Mouse (Mus musculus) retina, embryonic 14.5 days (tissue): ENCODE results near the gene Igsf21.
A peak's percentile ranks its signal among the peaks of the same experiment; 100 is the strongest.

Experiments
- DNase-seq: peaks from one replicate; pipeline ENCODE4 v3.0.0-alpha.2; 2015; ENCODE audit warnings: low spot score

The Igsf21 gene

DNA sequence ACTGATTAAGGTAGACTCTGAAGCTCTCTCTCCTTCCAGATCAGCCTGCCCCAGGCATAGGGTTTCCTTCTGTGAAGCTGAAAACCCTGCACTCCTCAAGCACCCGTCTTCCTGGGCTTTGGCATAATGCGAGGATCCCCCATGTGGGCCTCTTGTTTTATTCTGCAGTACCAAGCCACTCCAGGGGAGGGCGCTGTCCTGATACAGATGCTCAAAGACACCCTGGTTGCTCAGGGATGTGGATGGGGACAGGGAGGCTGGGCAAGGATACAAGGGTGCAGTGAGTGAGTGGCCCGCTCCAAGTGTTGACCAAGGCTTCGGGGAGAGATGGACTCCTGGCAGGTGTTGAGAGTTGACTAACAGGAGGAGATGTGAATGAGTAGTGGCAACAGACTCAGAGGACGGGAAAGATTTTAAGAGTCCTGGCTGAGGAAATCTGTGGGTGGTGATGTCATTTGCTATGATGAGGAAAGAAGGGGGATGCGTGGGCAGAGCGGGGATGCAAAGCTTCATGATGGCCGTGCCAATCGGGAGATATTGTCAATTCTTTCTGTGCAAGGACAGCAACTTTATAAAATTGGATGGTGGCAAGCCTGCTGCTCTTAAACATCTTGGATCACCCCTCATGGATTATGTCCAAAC is 102.6 kb downstream of the Igsf21 start:
- no peak for DNase-seq

DNA sequence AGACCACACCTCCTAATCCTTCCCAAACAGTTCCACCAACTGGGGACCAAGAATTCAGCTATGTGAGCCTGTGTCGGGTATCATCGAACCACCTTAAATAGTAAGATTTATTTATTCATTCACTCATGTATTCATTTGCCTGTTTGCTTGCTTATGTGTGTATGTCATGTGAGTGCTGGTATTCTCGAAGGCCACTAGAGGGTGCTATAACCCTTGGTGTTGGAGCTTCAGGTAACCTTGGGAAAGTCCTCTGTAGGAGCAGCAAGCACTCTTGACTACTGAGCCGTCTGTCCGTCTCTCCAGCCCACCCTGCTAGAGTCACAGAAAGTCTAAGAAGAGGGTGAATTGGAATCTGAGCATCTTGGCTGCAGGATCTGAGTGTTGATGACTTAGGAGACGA is 103.4 kb downstream of the Igsf21 start:
- DNase-seq = no peak

DNA sequence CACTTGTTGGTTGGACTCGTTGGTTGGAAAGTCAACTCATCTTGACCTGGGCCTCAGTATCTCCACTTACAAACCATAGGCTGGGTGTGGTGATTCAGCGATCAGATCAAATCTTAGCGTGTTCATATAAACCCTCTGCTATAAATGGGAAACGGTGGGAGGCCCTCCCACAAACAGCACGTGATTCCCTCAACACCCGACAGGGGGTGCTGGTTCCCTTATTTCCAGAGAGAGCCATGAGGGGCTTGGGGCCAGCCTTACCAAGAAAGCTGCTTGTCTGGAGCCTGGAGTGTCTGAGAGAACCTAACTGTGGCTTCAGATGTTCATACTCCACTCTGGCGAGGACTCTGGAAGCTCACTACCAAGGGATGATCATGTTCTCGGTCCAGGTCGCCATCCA is 106.1 kb downstream of the Igsf21 start:
- peak; percentile 66 for DNase-seq

DNA sequence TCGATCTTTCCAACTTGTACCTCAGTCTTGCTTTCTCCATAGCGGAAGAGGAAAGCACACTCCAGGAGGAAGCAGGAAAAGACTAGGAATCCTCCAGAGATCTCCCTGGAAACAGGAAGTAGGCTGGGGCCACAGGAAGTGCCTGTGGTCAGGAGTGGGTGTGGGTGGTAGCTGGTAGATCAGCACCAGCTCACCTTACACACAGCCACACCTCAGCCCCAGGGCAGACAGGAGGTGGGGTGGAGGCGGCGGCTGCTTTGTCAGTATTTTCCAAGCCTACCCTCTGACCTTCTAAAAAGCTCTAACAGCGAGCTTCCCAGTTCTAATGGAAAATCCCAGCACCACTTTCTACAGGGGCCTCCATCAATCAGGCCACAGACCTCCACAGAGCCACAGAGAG is 107.7 kb downstream of the Igsf21 start:
- DNase-seq = no peak

DNA sequence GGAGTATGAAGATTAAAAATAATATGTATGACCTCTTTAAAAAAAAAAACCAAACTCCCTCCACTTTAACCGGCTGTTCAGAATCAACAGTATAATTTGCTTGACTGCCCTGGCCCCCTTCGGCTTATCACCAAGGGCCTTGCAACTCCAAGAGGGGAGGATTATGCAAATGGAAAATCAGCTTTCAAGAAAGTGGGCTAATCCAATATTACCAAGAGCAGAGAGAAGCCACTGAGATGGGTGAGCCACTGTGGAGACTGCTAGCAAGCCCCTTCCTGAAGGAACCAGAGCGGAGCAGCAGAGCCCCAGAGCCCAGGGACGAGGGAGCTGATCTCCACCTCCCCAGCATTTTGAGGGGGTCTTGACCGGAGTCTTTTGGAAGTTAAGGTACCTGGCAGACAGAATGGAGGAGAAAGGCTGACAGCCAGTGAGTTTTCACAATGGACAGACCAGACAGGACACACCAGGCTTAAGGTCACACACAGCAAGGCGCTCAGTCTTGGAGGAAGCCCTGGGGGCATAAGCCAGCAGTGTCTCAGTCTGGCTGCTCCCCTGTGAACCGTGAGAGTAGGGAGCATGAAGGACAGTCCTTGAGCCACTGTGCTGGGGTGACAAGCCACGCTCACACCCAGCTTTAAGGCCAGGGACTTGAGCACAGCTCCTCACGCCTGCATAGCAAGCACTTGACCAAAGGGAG is 114.8 kb downstream of the Igsf21 start:
- peak; percentile 67 for DNase-seq

DNA sequence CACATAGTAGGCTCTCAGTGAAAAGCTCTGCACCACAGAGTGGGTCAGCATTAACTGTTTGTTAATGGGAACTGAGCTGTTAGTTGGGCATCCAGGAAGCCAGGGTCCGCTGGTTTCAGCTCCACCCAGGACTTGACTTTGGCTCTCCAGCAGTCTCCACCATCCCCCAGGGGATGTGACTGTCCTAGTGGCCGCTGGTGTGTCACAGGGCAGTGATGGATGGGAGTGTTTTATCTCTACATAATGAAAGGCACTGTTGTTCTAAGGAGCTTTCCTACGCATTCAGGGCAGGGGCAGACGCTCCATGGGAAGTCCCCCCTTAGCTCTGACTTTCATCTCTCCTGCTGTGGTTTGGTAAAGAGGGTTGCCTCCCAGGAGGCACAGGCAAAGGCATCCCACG is 115.4 kb downstream of the Igsf21 start:
- DNase-seq = peak; percentile 34

DNA sequence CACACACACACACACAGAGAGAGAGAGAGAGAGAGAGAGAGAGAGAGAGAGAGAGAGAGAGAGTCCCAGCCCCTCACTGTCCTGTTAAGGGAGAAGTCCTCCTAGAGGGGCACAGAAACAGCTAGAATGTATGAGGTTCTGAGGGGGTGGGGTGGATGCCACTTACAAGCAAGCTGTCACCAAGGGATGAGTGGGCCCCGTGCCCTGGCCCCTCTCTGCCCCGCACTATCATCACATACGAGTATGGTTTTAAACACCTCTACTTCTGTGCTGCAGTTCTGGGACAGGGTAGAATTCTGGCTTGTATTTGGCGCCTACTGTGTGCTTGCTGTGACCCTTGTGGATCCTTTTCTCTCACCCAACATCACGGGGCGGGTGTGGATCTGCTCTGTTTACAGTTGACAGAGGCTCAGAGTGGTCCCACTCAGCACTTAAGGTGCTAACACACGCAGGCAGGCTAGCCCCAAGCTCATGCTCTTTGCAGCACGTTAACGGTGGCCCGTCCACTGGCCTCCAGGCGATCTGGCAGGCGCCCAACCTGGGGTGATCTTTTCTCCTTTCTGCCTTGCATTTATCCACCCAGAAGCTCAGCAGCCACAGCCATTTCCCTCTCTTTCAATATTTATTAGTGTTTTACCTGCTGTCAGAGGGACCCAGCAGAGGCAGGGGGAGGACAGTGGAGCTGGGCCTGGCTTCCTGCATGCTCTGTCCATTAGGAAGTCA is 116.9 kb downstream of the Igsf21 start:
- DNase-seq = no peak

DNA sequence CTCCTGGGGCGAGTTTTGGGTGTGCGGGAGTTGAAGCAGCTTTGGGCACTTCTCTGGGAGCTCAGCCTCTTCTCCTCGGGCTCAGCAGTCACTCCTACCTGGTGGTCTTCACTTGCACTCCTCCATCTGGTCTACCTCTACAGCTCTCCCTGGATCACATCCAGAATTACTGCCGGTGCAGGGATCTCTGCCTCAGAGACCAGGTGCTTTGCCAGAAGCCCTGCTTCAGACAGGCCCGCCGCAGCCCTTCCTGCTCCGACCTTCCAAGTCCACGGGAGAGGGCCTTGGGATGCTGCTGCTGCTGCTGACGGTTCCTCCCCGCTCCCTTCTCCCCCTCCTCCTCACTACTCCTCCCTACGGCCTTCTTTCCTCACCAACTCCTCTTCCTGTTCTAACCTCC is 118.5 kb downstream of the Igsf21 start:
- no peak for DNase-seq

DNA sequence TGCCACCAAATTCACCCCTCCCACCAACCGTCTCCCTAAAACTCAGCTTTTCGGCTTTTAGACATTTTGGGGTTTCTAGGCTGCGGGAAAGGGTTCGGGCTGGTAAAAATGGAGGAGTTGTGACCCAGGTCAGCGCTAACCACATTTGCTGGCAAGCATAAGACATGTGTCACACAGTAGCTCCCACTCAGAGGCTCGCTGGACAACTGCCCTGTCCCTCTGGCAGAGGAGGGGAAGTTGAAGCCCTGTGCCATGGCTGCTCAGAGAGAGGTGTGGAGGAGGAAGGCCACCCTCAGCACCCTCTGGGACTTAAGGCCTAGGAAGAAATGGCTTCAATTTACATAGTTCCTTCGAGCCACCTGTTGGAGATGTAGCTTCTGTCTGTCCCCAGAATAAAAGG is 120.8 kb downstream of the Igsf21 start:
- no peak for DNase-seq

DNA sequence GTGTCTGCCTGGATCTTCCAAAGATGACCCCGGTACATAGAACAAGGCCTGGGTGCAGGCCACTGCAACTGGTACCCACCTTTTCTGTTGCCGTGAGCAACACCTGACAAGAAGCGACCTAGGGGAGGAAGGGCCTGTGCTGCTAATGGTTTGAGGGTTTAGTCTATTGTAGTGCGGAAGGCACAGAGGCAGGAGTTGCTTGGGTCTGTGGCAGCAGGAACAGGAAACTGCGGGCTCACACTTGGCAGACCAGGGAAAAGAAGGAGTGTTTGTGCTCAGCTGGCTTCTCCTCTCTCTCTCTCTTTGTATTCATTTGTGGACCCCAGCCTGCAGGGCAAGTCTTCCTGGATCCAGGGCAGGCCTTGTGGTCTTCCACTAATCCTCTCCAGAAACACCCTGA is 124.0 kb downstream of the Igsf21 start:
- DNase-seq = no peak

DNA sequence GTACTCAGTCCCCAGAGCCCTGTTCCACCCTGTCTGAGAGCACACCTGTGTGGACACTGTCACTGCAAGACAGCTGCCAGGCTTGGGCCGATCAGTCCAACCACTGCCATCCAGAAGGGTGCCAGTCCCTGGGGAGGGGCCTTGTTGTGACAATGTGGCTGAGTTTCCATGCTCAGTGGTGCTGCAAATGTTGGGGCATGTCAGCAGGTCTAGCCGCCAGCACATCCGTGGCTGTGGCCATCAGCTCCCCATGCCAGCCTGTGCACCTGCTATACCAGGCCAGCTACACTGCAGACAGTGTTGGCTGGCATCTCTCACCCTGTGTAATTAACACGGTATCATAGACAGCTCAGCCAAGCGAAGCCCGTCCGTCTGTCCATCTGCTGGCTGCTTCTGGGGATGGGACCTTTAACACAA is 129.3 kb downstream of the Igsf21 start:
- no peak for DNase-seq

DNA sequence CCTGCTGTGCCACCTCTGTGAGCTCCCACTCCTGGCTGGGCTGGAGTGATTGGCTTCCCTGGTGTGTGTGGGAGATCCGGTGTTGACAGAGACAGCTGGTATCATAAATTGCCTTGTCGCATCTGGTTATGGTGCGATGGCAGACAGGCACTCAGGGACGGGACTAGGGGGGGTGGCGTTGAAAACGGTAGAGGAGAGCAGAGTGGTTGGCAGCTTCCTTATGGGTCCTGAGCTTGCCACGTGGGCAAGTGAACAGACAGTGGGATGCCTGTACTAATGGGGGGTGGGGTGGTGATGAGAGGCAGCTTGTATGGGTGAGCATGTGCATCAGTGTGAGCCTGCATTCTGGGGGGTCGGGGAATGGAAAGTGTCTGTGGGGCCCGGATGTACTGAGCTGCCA is 130.8 kb downstream of the Igsf21 start:
- DNase-seq = no peak

DNA sequence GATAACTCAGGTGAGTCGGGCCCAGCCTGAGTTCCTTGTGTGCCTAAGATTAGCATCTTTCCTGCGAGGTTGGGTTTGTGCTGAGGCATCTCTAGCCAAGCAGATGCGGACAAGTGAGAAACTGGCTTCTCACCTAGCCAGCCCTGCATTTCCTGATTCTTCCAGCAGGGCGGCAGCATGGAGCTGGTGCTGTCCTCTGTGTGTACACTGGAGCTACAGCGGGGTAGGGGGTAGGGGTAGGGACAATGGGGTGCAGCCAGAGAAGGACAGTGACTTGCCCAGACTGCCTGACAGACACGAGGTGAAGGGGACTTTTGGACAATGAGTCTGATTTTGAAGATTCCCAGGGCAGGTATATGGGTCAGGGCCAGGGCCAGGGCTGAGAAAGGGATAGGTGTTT is 131.5 kb downstream of the Igsf21 start:
- no peak for DNase-seq

DNA sequence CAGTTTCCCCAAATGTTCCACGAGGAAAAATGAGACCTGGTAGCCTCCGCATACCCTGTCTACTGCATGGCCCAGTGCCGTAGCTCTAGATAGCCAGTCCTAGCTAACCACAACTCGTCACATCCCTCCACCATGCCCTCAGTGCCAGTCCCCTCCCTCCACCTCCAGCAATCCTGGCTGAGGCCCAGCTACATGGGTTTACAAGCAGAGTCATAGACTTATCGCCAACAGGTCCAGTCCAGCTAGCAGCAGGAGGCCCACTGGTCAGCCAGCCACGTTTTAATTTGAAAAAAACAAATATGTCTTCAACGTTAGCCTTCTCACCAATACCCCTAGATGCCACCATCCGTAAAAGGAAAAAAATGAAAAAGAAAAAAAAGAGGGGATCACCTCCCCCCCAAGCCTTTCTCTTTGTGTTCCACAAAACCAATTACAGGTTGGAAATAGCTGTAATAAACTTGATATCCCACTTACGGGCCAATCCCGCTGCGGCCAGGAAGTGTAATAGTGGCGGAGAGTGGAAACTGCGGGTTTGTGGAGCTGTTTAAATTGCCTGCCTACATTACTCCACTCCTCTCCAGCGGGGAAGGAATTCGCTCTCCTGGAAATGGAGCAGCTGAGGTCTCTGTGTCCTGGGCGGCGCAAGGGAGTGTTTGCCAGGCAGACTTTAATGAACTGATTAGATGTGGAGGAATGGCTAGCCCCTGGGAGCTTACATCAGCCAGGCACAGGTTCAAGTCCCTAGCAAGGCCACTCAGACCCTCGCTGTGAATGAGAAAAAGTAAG is 132.7 kb downstream of the Igsf21 start:
- DNase-seq = no peak

DNA sequence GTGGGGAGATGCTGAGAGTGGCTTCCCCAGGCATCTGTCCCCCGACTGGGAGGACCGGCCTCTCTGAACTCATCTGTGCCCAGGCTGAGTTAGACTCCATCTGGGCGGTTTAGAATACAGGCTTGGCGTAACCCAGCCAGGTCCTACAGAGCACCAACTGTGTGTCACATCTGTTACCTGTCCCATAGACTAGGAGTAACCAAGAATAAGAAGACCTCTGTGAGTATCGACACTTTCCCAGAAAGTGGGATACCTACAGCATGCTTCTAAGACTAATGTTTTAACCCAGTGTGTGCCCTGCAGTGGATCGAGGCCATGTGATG is 137.0 kb downstream of the Igsf21 start:
- DNase-seq = no peak

DNA sequence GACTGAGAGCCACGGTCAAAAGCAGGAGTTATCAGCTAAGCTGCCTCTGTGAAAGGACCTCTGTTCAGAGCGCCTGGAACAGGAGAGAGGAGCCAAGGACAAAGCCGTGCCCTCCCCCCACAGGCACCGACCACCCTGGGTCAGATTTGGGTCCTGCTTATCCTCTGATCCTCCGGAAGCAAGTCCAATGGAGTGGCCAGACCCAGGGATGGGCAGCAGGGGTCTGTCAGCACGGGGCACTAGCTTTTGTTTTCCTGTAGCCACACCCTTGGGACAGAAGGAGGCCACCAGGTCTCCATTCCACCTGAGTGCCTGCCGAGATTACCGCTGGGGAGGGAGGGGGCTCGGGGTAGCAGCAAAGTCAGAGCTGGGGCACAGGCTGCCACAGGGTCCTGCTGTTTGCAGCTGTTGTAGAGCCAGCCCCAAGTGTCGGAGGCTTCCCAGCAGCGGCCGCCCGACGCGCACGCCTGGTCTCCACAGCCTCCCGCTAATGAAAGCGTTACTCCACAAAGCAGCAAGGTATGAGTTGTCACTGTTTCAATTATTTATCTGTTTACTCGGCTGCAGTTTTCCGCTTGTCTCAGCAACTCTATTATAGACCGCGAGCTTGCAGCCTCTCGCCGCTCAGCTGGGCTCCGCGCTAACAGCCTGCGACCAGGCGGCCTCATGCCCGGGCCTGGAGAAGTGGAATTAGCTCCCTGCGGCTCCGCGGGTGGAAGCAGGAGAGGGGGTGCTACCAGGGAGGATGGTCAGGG is 137.5 kb downstream of the Igsf21 start:
- peak; percentile 61 for DNase-seq

DNA sequence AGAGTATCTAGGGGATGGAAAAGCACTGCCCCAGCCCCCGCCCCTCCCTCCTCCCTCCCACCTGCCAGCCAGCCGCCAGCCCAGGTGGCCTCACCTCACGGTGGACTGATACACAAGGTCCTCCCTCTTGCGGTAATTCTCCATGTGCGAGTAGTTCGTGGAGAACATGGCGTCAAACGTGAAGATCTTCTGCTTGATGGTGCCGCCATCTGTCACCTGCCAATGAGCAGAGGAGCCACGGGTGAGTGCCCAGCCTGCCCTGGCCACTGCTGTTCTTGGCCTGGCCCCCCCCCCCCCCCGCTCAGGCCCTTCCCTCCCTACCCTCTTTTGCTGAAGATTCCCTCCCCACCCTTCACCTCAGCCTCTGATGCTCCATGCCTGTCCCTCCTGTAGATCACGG is 139.4 kb downstream of the Igsf21 start:
- no peak for DNase-seq

DNA sequence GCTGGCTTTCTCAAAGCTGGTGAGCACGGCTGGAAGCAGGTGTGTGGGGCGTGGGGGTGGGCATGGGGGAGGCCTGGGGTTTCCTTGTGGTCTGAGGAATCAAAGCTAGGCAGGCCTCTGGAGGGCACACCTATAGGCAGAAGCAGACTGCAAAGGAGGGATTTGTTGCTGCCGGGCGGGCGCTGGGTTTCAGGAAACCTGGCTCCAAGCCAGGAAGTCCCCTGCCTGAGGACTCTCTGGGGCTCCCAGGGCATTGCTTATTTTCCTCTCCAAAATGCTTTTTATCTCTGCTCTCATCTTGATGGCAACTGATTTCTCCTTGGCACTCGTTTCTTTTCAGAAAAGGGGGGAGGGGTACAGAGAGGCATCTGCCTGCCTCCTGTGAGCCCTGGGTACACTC is 141.8 kb downstream of the Igsf21 start:
- no peak for DNase-seq

DNA sequence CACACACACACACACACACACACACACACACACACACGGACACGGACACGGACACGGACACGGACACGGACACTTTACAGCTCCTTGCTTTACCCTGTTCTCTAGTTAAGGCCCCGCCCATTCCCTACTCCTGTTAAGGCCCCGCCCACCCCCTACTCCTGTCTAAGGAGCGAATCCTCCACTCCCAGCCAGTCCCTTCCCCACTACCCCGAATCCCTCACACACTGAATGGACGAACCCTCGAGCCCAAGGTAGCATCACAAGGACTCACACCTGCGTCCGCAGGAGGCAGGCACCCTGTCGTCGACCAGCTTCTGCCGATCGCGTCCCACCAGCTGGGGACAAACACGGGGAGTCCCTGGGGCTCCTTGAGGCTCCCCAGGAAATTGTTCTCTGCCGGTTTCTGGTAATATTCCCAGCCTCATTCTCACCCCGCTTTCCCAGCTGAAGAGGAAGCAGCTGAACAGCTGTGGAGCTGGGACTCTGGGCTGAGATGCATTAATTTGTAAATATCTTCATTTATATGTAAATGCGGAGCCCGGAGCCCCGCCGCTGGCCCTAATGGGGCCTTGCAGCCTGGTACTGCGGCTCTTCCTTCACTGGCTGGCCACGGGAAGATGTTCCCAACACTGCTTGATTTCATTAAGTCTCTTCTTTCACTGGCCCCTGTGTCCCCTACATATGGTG is 143.1 kb downstream of the Igsf21 start:
- peak; percentile 63 for DNase-seq

DNA sequence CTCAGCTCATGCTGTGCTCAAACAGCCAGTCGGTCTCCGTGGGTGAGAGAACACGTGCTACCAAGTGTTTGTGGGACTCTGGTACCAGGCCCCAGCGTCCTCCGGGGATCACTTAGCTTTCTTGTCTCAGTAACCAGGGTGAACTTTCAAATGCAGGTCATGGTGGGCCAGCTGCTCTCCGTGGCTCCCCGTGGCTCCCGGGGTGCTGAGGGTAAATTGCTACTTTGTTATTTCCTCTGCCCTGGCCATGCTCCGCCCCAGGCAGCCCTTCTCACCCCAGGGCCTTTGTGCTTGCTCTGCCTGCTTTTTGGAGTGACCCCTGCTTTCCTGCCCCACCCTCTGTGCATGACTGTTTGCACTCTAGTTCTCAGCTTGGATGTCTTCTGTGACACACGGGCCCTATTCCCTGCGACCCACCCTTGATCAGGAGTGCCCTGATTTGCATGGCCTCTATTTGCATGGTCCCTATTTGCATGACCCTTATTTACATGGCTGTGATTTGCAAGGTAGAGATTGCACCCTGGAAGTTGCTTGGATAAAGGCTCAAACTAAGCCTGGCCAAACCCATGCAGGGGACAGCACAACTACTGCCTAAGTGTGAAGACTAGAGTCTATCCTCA is 143.9 kb downstream of the Igsf21 start:
- DNase-seq = no peak

DNA sequence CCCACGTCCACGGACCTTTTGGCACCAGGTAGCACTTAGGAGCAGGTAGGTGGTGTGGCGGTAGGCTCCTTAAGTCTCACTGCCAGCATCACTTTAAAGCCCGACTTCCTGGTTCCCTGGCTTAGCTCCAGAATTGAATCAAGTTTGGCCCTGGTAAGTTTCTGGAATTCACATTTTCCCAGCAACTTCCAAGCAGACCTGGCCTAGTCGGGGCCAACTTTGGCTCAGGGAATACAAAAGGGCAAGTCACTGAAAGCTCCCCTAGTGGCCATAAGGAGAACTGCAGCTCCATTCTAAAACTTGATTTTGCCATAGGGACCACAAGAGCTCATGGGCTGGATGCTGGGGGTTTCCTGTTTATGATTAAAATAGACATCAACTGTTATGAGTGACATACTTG is 145.5 kb downstream of the Igsf21 start:
- peak; percentile 83 for DNase-seq
